Comparison of ENCODE assay signal across 25 mouse cellular contexts in genomic region chr9:60746561-60746960, GRCm38 (mm10). TPM values are rescaled to one million over a fixed set of nuclear protein-coding genes. Genes with fewer than 3 reads are reported as not detected.
DNase-seq lines count a peak whose midpoint lies in the region; ATAC-seq and TF ChIP-seq lines count a peak whose summit lies in the region.
"Had no signal": no experiment of that assay in that cellular context is flagged by ENCODE, and none has a peak within 500 bp of the region (broad histone marks: within the 10 kb centered on the region; RNA-seq: fewer than 3 reads in every experiment).

No protein-coding gene starts in this region.

- no peak overlapping the region for H3K9ac ChIP-seq in kidney, postnatal 0 days (ENCODE audit: low read depth, low read length)
- H3K9ac ChIP-seq in midbrain, postnatal 0 days (replicated peaks; ENCODE audit: low read length, poor library complexity, severe bottlenecking): no peak overlapping the region
- no peak overlapping the region for H3K9ac ChIP-seq in midbrain, embryonic 14.5 days (replicated peaks; ENCODE audit: low read length)
- no peak overlapping the region for H3K9ac ChIP-seq in intestine, postnatal 0 days (ENCODE audit: low read depth, low read length)
- H3K9ac ChIP-seq: heart, embryonic 13.5 days; hindbrain, embryonic 14.5 days had no signal

- H3K36me3 ChIP-seq in kidney, postnatal 0 days (ENCODE audit: insufficient read depth, low read length): no peaks in the 10 kb centered on the region
- no peaks in the 10 kb centered on the region; the same call in 1 of the 2 replicates for H3K36me3 ChIP-seq in midbrain, postnatal 0 days (ENCODE audit: insufficient read depth, low read length)
- no peaks in the 10 kb centered on the region for H3K36me3 ChIP-seq in midbrain, embryonic 14.5 days (ENCODE audit: control insufficient read depth, insufficient read depth, low read length)
- H3K36me3 ChIP-seq in intestine, postnatal 0 days (ENCODE audit: control insufficient read depth, insufficient read depth): no peaks in the 10 kb centered on the region
- H3K36me3 ChIP-seq: G1E; heart, embryonic 10.5 days; heart, embryonic 13.5 days had no signal

- 31% methylated on average over 6 of the region's 6 CpGs for WGBS in kidney, postnatal 0 days
- WGBS in midbrain, postnatal 0 days: 49% methylated on average over 6 of the region's 6 CpGs
- WGBS in midbrain, embryonic 14.5 days: 59% methylated on average over 6 of the region's 6 CpGs
- 27% methylated on average over 6 of the region's 6 CpGs for WGBS in intestine, postnatal 0 days

- no peaks in the 10 kb centered on the region for H3K9me3 ChIP-seq in kidney, postnatal 0 days (replicated peaks; ENCODE audit: low read length)
- H3K9me3 ChIP-seq in midbrain, postnatal 0 days (ENCODE audit: low read length): no peaks in the 10 kb centered on the region
- no peaks in the 10 kb centered on the region for H3K9me3 ChIP-seq in midbrain, embryonic 14.5 days (ENCODE audit: control insufficient read depth, low read length)
- H3K9me3 ChIP-seq in intestine, postnatal 0 days (ENCODE audit: control insufficient read depth): no peaks in the 10 kb centered on the region
- H3K9me3 ChIP-seq: heart, embryonic 10.5 days; heart, embryonic 13.5 days had no signal

- 0 out of 2 replicates have a peak, but pooled peaks have one; percentile 7 for TF ChIP-seq CTCF in gastrocnemius, adult 2 months (IDR thresholded peaks at IDR 0.05)
- TF ChIP-seq CTCF in kidney, postnatal 0 days (IDR thresholded peaks at IDR 0.05; ENCODE audit: low read depth): peak; percentile 9; the same call in 1 of the 2 replicates
- TF ChIP-seq CTCF in midbrain, postnatal 0 days (IDR thresholded peaks at IDR 0.05): peak; percentile 22; the same call in 1 of the 2 replicates
- TF ChIP-seq CTCF in intestine, postnatal 0 days (IDR thresholded peaks at IDR 0.05; ENCODE audit: low read depth): peak; percentile 55

- H3K4me2 ChIP-seq in kidney, postnatal 0 days (ENCODE audit: low read length): no peak overlapping the region
- H3K4me2 ChIP-seq in midbrain, postnatal 0 days (ENCODE audit: low read depth, low read length, poor library complexity, severe bottlenecking): no peak overlapping the region
- no peak overlapping the region for H3K4me2 ChIP-seq in midbrain, embryonic 14.5 days (ENCODE audit: low read length)
- no peak overlapping the region for H3K4me2 ChIP-seq in intestine, postnatal 0 days (replicated peaks; ENCODE audit: low read depth)
- H3K4me2 ChIP-seq: heart, embryonic 13.5 days; hindbrain, embryonic 14.5 days had no signal

- H3K27me3 ChIP-seq in kidney, postnatal 0 days (ENCODE audit: insufficient read depth, low read length): no peaks in the 10 kb centered on the region
- no peaks in the 10 kb centered on the region for H3K27me3 ChIP-seq in midbrain, postnatal 0 days (ENCODE audit: insufficient read depth, low read length)
- no peaks in the 10 kb centered on the region for H3K27me3 ChIP-seq in midbrain, embryonic 14.5 days (ENCODE audit: control insufficient read depth, insufficient read depth, low read length)
- H3K27me3 ChIP-seq in intestine, postnatal 0 days (replicated peaks; ENCODE audit: control insufficient read depth, insufficient read depth, low read length): no peaks in the 10 kb centered on the region
- H3K27me3 ChIP-seq: CH12.LX, Patski had no signal

- H3K4me3 ChIP-seq in gastrocnemius, adult 2 months: no peak overlapping the region
- no peak overlapping the region for H3K4me3 ChIP-seq in kidney, postnatal 0 days (replicated peaks; ENCODE audit: low read depth, low read length)
- no peak overlapping the region for H3K4me3 ChIP-seq in midbrain, postnatal 0 days (ENCODE audit: low read depth, low read length)
- H3K4me3 ChIP-seq in midbrain, embryonic 14.5 days (replicated peaks; ENCODE audit: low read depth, low read length): no peak overlapping the region
- no peak overlapping the region for H3K4me3 ChIP-seq in intestine, postnatal 0 days (ENCODE audit: low read depth, low read length)
- H3K4me3 ChIP-seq: heart, embryonic 10.5 days; heart, embryonic 13.5 days had no signal

- intact Hi-C loops in gastrocnemius, adult 2 months (cut with DNase I): loop anchor here (10.0 kb wide), 1 partner anchor 502 kb away; no protein-coding TSS in a partner anchor
- intact Hi-C loops in gastrocnemius, postnatal 36 days (cut with DNase I): no loop called here

- no peak overlapping the region for H3K27ac ChIP-seq in gastrocnemius, adult 2 months
- H3K27ac ChIP-seq in kidney, postnatal 0 days: no peak overlapping the region
- no peak overlapping the region for H3K27ac ChIP-seq in midbrain, postnatal 0 days (ENCODE audit: low read depth, low read length)
- no peak overlapping the region for H3K27ac ChIP-seq in midbrain, embryonic 14.5 days (replicated peaks; ENCODE audit: low read depth, low read length)
- no peak overlapping the region for H3K27ac ChIP-seq in intestine, postnatal 0 days (ENCODE audit: low read depth, low read length)
- H3K27ac ChIP-seq: heart, embryonic 10.5 days; heart, embryonic 13.5 days; hindbrain, embryonic 14.5 days; hindbrain, postnatal 0 days had no signal

- ATAC-seq in kidney, postnatal 0 days (replicated peaks; ENCODE audit: low FRiP score, low read depth): no peak
- no peak for ATAC-seq in midbrain, postnatal 0 days (ENCODE audit: low FRiP score)
- no peak for ATAC-seq in midbrain, embryonic 14.5 days (ENCODE audit: low FRiP score, low TSS enrichment)
- peak; percentile 17; the same call in 1 of the 2 replicates for ATAC-seq in intestine, postnatal 0 days
- ATAC-seq: forebrain, embryonic 14.5 days; hindbrain, postnatal 0 days; Patski had no signal

- no peak for DNase-seq in gastrocnemius, adult 2 months
- DNase-seq in gastrocnemius, postnatal 36 days: no peak
- DNase-seq in kidney, postnatal 0 days (ENCODE audit: low spot score): no peak
- DNase-seq in kidney, adult 18-20 months: no peak
- DNase-seq in midbrain, postnatal 0 days (ENCODE audit: low spot score): no peak
- no peak for DNase-seq in midbrain, embryonic 14.5 days
- DNase-seq: adrenal gland, postnatal 10 days; adrenal gland, postnatal 36 days; B cell, adult 2 months; cerebellum, adult 18-20 months; cerebellum, adult 9-10 months; cerebellum, postnatal 14 days; gastrocnemius, postnatal 10 days; heart, adult 18-20 months; heart, postnatal 14 days; heart, postnatal 4 days had no signal

- H3K4me1 ChIP-seq in kidney, postnatal 0 days (replicated peaks; ENCODE audit: insufficient read depth, low read length): 0 out of 2 replicates have a peak, but pooled peaks cover 9% of the 10 kb centered on the region
- no peaks in the 10 kb centered on the region for H3K4me1 ChIP-seq in midbrain, postnatal 0 days (ENCODE audit: insufficient read depth, low read length)
- no peaks in the 10 kb centered on the region for H3K4me1 ChIP-seq in midbrain, embryonic 14.5 days (ENCODE audit: control insufficient read depth, insufficient read depth, low read length)
- H3K4me1 ChIP-seq in intestine, postnatal 0 days (replicated peaks; ENCODE audit: control insufficient read depth, insufficient read depth, low read length): peaks cover 3% of the 10 kb centered on the region; the same call in 1 of the 2 replicates

RNA-seq across cellular contexts. Expression of gene Larp6, which starts 33.8 kb away (rescaled TPM):
- 1 to 10 TPM; 1.1 to 2.2 TPM for total RNA-seq in gastrocnemius, adult 2 months (2021)
- 1 to 10 TPM; 1.1 to 1.3 TPM for total RNA-seq in gastrocnemius, postnatal 36 days (2021)
- polyA plus RNA-seq in kidney, postnatal 0 days (2015; fragmentation: Nextera tagmentation; extraction: Ambion mirVana): 2.1 and 2.4 TPM in 2 replicates
- total RNA-seq in midbrain, postnatal 0 days (2014; rRNA removed): 37.3 and 42.6 TPM in 2 replicates
- polyA plus RNA-seq in midbrain, postnatal 0 days (2015; fragmentation: Nextera tagmentation; extraction: Ambion mirVana): 30.4 and 31.4 TPM in 2 replicates
- 13.7 and 15.6 TPM in 2 replicates for polyA plus RNA-seq in midbrain, embryonic 14.5 days (2014; fragmentation: Nextera tagmentation; extraction: Ambion mirVana)
- polyA plus RNA-seq in intestine, postnatal 0 days (2015; fragmentation: Nextera tagmentation; extraction: Ambion mirVana): 1.1 and 1.2 TPM in 2 replicates
- total RNA-seq: CH12.LX, G1E had no signal
- polyA plus RNA-seq: G1E, Patski had no signal

RNA-seq across cellular contexts. Expression of gene Uaca, which starts 47.8 kb away (rescaled TPM):
- 100 to 1,000 TPM; 119 to 145 TPM for total RNA-seq in gastrocnemius, adult 2 months (2021)
- total RNA-seq in gastrocnemius, postnatal 36 days (2021): 100 to 1,000 TPM; 103 to 112 TPM
- 26.9 and 30.5 TPM in 2 replicates for polyA plus RNA-seq in kidney, postnatal 0 days (2015; fragmentation: Nextera tagmentation; extraction: Ambion mirVana)
- 6.1 and 8.9 TPM in 2 replicates for total RNA-seq in midbrain, postnatal 0 days (2014; rRNA removed)
- polyA plus RNA-seq in midbrain, postnatal 0 days (2015; fragmentation: Nextera tagmentation; extraction: Ambion mirVana): 10.8 and 11.5 TPM in 2 replicates
- 5.3 and 13.8 TPM in 2 replicates for polyA plus RNA-seq in midbrain, embryonic 14.5 days (2014; fragmentation: Nextera tagmentation; extraction: Ambion mirVana)
- polyA plus RNA-seq in intestine, postnatal 0 days (2015; fragmentation: Nextera tagmentation; extraction: Ambion mirVana): 34.6 and 39.3 TPM in 2 replicates
- polyA plus RNA-seq: G1E had no signal

RNA-seq across cellular contexts. Expression of gene Lrrc49, which starts 58.6 kb away (rescaled TPM):
- 1 to 10 TPM; 2.5 to 3.2 TPM for total RNA-seq in gastrocnemius, adult 2 months (2021)
- 1 to 10 TPM; 2.1 to 2.6 TPM for total RNA-seq in gastrocnemius, postnatal 36 days (2021)
- polyA plus RNA-seq in kidney, postnatal 0 days (2015; fragmentation: Nextera tagmentation; extraction: Ambion mirVana): 12.3 and 13.1 TPM in 2 replicates
- total RNA-seq in midbrain, postnatal 0 days (2014; rRNA removed): 79.2 and 86.5 TPM in 2 replicates
- 69.2 and 72.0 TPM in 2 replicates for polyA plus RNA-seq in midbrain, postnatal 0 days (2015; fragmentation: Nextera tagmentation; extraction: Ambion mirVana)
- polyA plus RNA-seq in midbrain, embryonic 14.5 days (2014; fragmentation: Nextera tagmentation; extraction: Ambion mirVana): 74.3 and 90.8 TPM in 2 replicates
- 8.1 and 10.1 TPM in 2 replicates for polyA plus RNA-seq in intestine, postnatal 0 days (2015; fragmentation: Nextera tagmentation; extraction: Ambion mirVana)
